Mouse (Mus musculus) limb, embryonic 12.5 days (tissue): ENCODE data around the gene Akap2. TPM values are rescaled to one million over a fixed set of nuclear protein-coding genes. Genes with fewer than 3 reads are reported as not detected.

Source experiments
- ATAC-seq: fragments of 200-750 bp; cut with Nextera tagmentation; 2 replicates; pipeline ENCODE4 v1.8.0; 2017; ENCODE audit warnings: low read depth, moderate TSS enrichment; ENCODE audit not compliant: insufficient number of reproducible peaks, insufficient read depth, low FRiP score, low TSS enrichment
- H3K27ac ChIP-seq: fragments of 300-500 bp; sonication (generic); 2 replicates; pipeline ENCODE4 v1.5.1; 2016; ENCODE audit warnings: mild to moderate bottlenecking, moderate library complexity
- H3K27me3 ChIP-seq: fragments of 300-500 bp; sonication (generic); 2 replicates; pipeline ENCODE4 v1.6.1; 2016; ENCODE audit warnings: mild to moderate bottlenecking, moderate library complexity
- H3K36me3 ChIP-seq: fragments of 300-500 bp; sonication (generic); 2 replicates; pipeline ENCODE4 v1.6.1; 2016; ENCODE audit warnings: mild to moderate bottlenecking, moderate library complexity
- H3K4me1 ChIP-seq: fragments of 300-500 bp; sonication (generic); replicated peaks from 2 replicates; pipeline ENCODE4 v1.6.1; 2016
- H3K4me2 ChIP-seq: fragments of 300-500 bp; sonication (generic); 2 replicates; pipeline ENCODE4 v1.6.1; 2016; ENCODE audit warnings: mild to moderate bottlenecking, moderate library complexity
- H3K4me3 ChIP-seq: fragments of 300-500 bp; sonication (generic); replicated peaks from 2 replicates; pipeline ENCODE4 v1.5.1; 2016; ENCODE audit warnings: mild to moderate bottlenecking
- H3K9ac ChIP-seq: fragments of 300-500 bp; sonication (generic); replicated peaks from 2 replicates; pipeline ENCODE4 v1.6.1; 2016; ENCODE audit warnings: mild to moderate bottlenecking, moderate library complexity
- H3K9me3 ChIP-seq: fragments of 300-500 bp; sonication (generic); 2 replicates; pipeline ENCODE4 v1.6.1; 2016; ENCODE audit warnings: mild to moderate bottlenecking, moderate library complexity
- WGBS: fragments of 180-500 bp; shearing (Covaris S2); methylation state at CpG from one replicate; pipeline ENCODE4 v1.1.7; 2016; 5-methylcytosine and 5-hydroxymethylcytosine counted together
- polyA plus RNA-seq: library from polyadenylated mRNA; unstranded; fragments of >200 nt; fragmentation: Nextera tagmentation; extraction: Ambion mirVana; gene quantifications from 2 replicates; pipeline ENCODE4 v1.2.1, GENCODE M21; 2016

Gene Akap2
- polyA plus RNA-seq, 1 experiment from 2014 or later = 32.0 TPM

GRCm38 (mm10) chr4:57780833-57781641 lies 63.6 kb downstream of the Akap2 start:
- no peak overlapping the region for H3K4me3 ChIP-seq
- H3K27me3 ChIP-seq = peaks cover 27% of the 10 kb centered on the region
- WGBS = 3% methylated on average over 20 of the region's 20 CpGs
- peak overlapping the region; percentile 35 for H3K4me2 ChIP-seq
- 0 out of 2 replicates have a peak, but pooled peaks have one; percentile 15 for ATAC-seq
- H3K9me3 ChIP-seq = no peaks in the 10 kb centered on the region
- H3K9ac ChIP-seq = no peak overlapping the region
- peak overlapping the region; percentile 53; the same call in 1 of the 2 replicates for H3K27ac ChIP-seq
- H3K4me1 ChIP-seq = peaks cover 32% of the 10 kb centered on the region
- no peaks in the 10 kb centered on the region for H3K36me3 ChIP-seq

- Histone ChIP-seq H3K36me3 (no peaks in the 10 kb centered on the region), H3K4me2 (peak overlapping the region; percentile 79), H3K4me3 (peak overlapping the region; percentile 45), H3K9me3 (no peaks in the 10 kb centered on the region), H3K9ac (peak overlapping the region; percentile 24; the same call in 1 of the 2 replicates), H3K27me3 (peaks cover 27% of the 10 kb centered on the region), H3K4me1 (peaks cover 32% of the 10 kb centered on the region), H3K27ac (no peak overlapping the region)
- 1% methylated on average over 26 of the region's 26 CpGs for WGBS
- ATAC-seq = peak; percentile 65
These were observed 64.5 kb downstream of the Akap2 start for GRCm38 (mm10) chr4:57781994-57782393.

- ATAC-seq = no peak
- Histone ChIP-seq H3K9me3 (no peaks in the 10 kb centered on the region), H3K4me1 (peaks cover 32% of the 10 kb centered on the region), H3K4me3 (peak overlapping the region; percentile 45), H3K27me3 (peaks cover 27% of the 10 kb centered on the region), H3K36me3 (no peaks in the 10 kb centered on the region), H3K4me2 (peak overlapping the region; percentile 79), H3K27ac (no peak overlapping the region), H3K9ac (peak overlapping the region; percentile 24; the same call in 1 of the 2 replicates)
- 3% methylated on average over 33 of the region's 33 CpGs for WGBS
These were observed 65.3 kb downstream of the Akap2 start for GRCm38 (mm10) chr4:57782549-57783390.

GRCm38 (mm10) chr4:57783391-57783770 lies 65.9 kb downstream of the Akap2 start:
- H3K27me3 ChIP-seq = peaks cover 27% of the 10 kb centered on the region
- 27% methylated on average over 9 of the region's 9 CpGs for WGBS
- H3K36me3 ChIP-seq = no peaks in the 10 kb centered on the region
- peak overlapping the region; percentile 79; the same call in 1 of the 2 replicates for H3K4me2 ChIP-seq
- H3K9me3 ChIP-seq = no peaks in the 10 kb centered on the region
- no peak overlapping the region for H3K9ac ChIP-seq
- no peak for ATAC-seq
- H3K4me3 ChIP-seq = no peak overlapping the region
- peaks cover 32% of the 10 kb centered on the region for H3K4me1 ChIP-seq
- no peak overlapping the region for H3K27ac ChIP-seq

- H3K4me1 ChIP-seq = peaks cover 32% of the 10 kb centered on the region
- no peak overlapping the region for H3K4me2 ChIP-seq
- peaks cover 27% of the 10 kb centered on the region for H3K27me3 ChIP-seq
- H3K36me3 ChIP-seq = no peaks in the 10 kb centered on the region
- H3K27ac ChIP-seq = no peak overlapping the region
- no peak for ATAC-seq
- no peaks in the 10 kb centered on the region for H3K9me3 ChIP-seq
- WGBS = 86% methylated on average over 11 of the region's 11 CpGs
- H3K4me3 ChIP-seq = no peak overlapping the region
- no peak overlapping the region for H3K9ac ChIP-seq
These were observed 66.6 kb downstream of the Akap2 start for GRCm38 (mm10) chr4:57783853-57784600.

GRCm38 (mm10) chr4:57788709-57789108 lies 71.3 kb downstream of the Akap2 start:
- H3K9me3 ChIP-seq = no peaks in the 10 kb centered on the region
- no peak overlapping the region for H3K9ac ChIP-seq
- ATAC-seq = no peak
- H3K4me2 ChIP-seq = no peak overlapping the region
- peaks cover 7% of the 10 kb centered on the region for H3K27me3 ChIP-seq
- WGBS = 59% methylated on average over 5 of the region's 5 CpGs
- no peaks in the 10 kb centered on the region for H3K4me1 ChIP-seq
- H3K36me3 ChIP-seq = no peaks in the 10 kb centered on the region
- no peak overlapping the region for H3K4me3 ChIP-seq
- H3K27ac ChIP-seq = no peak overlapping the region

GRCm38 (mm10) chr4:57789118-57789517 lies 71.7 kb downstream of the Akap2 start:
- H3K27me3 ChIP-seq = peaks cover 3% of the 10 kb centered on the region
- ATAC-seq = no peak
- H3K9ac ChIP-seq = no peak overlapping the region
- H3K9me3 ChIP-seq = no peaks in the 10 kb centered on the region
- H3K4me2 ChIP-seq = no peak overlapping the region
- no peaks in the 10 kb centered on the region for H3K36me3 ChIP-seq
- no peak overlapping the region for H3K4me3 ChIP-seq
- no peak overlapping the region for H3K27ac ChIP-seq
- H3K4me1 ChIP-seq = peaks cover 3% of the 10 kb centered on the region

- H3K9me3 ChIP-seq = no peaks in the 10 kb centered on the region
- no peaks in the 10 kb centered on the region for H3K36me3 ChIP-seq
- no peak overlapping the region for H3K9ac ChIP-seq
- no peaks in the 10 kb centered on the region for H3K27me3 ChIP-seq
- H3K4me3 ChIP-seq = no peak overlapping the region
- ATAC-seq = no peak
- no peak overlapping the region for H3K27ac ChIP-seq
- peaks cover 15% of the 10 kb centered on the region for H3K4me1 ChIP-seq
- H3K4me2 ChIP-seq = no peak overlapping the region
- WGBS = 75% methylated on average over 8 of the region's 8 CpGs
These were observed 76.5 kb downstream of the Akap2 start for GRCm38 (mm10) chr4:57793989-57794388.

GRCm38 (mm10) chr4:57794547-57794946 lies 77.1 kb downstream of the Akap2 start:
- no peak overlapping the region for H3K9ac ChIP-seq
- 0 out of 2 replicates have a peak overlapping the region, but pooled peaks have one; percentile 20 for H3K27ac ChIP-seq
- H3K27me3 ChIP-seq = no peaks in the 10 kb centered on the region
- no peak overlapping the region for H3K4me2 ChIP-seq
- ATAC-seq = no peak
- no peaks in the 10 kb centered on the region for H3K36me3 ChIP-seq
- 21% methylated on average over 3 of the region's 3 CpGs for WGBS
- H3K4me1 ChIP-seq = peaks cover 15% of the 10 kb centered on the region
- H3K4me3 ChIP-seq = no peak overlapping the region
- no peaks in the 10 kb centered on the region for H3K9me3 ChIP-seq

- ATAC-seq = no peak
- Histone ChIP-seq H3K4me2 (no peak overlapping the region), H3K36me3 (no peaks in the 10 kb centered on the region), H3K27ac (no peak overlapping the region), H3K9me3 (no peaks in the 10 kb centered on the region), H3K27me3 (no peaks in the 10 kb centered on the region), H3K9ac (no peak overlapping the region), H3K4me3 (no peak overlapping the region), H3K4me1 (peaks cover 15% of the 10 kb centered on the region)
- 82% methylated on average over 9 of the region's 9 CpGs for WGBS
These were observed 80.3 kb downstream of the Akap2 start for GRCm38 (mm10) chr4:57797548-57798285.
